Mouse (Mus musculus): Measurements from ENCODE around the gene Dnah7c. TPM values are rescaled to one million over a fixed set of nuclear protein-coding genes. Genes with fewer than 3 reads are reported as not detected.

The Dnah7c gene
- polyA plus RNA-seq, 1 experiment from 2014 or later, result 0.14 TPM

DNA sequence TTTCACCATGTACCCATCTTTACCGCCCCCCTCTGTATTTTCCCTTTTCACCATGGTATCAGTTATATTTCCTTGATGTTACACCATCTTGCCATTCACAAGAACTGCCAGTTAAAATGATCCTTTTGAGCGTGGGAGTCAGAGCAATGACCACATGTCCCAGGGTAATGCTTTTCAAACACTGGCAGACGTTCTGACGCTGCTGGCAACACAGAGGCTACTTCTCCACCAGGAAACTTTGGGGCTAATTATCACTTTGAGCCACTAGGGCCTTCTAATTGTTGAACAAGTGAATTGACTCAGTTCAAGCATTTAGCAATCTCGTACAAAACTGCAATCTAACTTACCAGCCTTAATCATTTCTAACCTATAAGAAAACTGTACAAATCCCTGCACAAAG is 419.8 kb downstream of the Dnah7c start:
- no peak overlapping the region for H3K4me2 ChIP-seq (ENCODE audit: low read depth, low read length)
- no peak for ATAC-seq (ENCODE audit: low read depth)
- H3K36me3 ChIP-seq (ENCODE audit: control insufficient read depth, insufficient read depth, low read length), result no peaks in the 10 kb centered on the region
- H3K9me3 ChIP-seq (ENCODE audit: control insufficient read depth, low read length), result no peaks in the 10 kb centered on the region
- no peak overlapping the region for H3K27ac ChIP-seq (ENCODE audit: low read length)
- no peaks in the 10 kb centered on the region for H3K27me3 ChIP-seq (ENCODE audit: control insufficient read depth, insufficient read depth, low read depth, low read length)
- H3K9ac ChIP-seq (ENCODE audit: low read length), result no peak overlapping the region
- H3K4me1 ChIP-seq (replicated peaks; ENCODE audit: control insufficient read depth, insufficient read depth, low read length), result no peaks in the 10 kb centered on the region
- 64% methylated on average over 5 of the region's 5 CpGs for WGBS
- H3K4me3 ChIP-seq (ENCODE audit: low read length), result no peak overlapping the region

DNA sequence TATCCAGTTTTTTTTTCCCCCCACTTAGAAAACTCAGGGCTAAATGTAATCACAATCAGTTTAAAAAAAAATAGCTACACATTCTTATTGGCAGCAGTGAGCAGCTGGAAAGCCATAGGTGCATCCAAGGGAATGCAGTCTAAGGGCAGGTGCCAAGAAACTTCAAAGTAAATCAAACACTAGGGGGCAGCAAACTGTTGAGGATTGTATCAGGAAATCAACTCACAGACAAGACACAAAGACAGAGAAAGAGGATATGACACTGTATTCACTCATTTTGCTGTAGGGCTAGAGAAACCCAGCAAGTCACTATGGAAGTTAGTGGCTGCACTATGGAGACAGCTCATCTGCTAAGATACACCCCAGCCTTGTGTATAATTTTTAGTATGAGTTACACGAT is 424.4 kb downstream of the Dnah7c start:
- H3K4me3 ChIP-seq (ENCODE audit: low read length), result no peak overlapping the region
- no peak overlapping the region for H3K27ac ChIP-seq (ENCODE audit: low read length)
- 30% methylated on average over 1 of the region's 1 CpGs for WGBS
- H3K27me3 ChIP-seq (ENCODE audit: control insufficient read depth, insufficient read depth, low read depth, low read length), result no peaks in the 10 kb centered on the region
- H3K36me3 ChIP-seq (ENCODE audit: control insufficient read depth, insufficient read depth, low read length), result no peaks in the 10 kb centered on the region
- no peak overlapping the region for H3K4me2 ChIP-seq (ENCODE audit: low read depth, low read length)
- no peaks in the 10 kb centered on the region for H3K9me3 ChIP-seq (ENCODE audit: control insufficient read depth, low read length)
- H3K4me1 ChIP-seq (replicated peaks; ENCODE audit: control insufficient read depth, insufficient read depth, low read length), result peaks cover 11% of the 10 kb centered on the region
- H3K9ac ChIP-seq (ENCODE audit: low read length), result no peak overlapping the region
- no peak for ATAC-seq (ENCODE audit: low read depth)

DNA sequence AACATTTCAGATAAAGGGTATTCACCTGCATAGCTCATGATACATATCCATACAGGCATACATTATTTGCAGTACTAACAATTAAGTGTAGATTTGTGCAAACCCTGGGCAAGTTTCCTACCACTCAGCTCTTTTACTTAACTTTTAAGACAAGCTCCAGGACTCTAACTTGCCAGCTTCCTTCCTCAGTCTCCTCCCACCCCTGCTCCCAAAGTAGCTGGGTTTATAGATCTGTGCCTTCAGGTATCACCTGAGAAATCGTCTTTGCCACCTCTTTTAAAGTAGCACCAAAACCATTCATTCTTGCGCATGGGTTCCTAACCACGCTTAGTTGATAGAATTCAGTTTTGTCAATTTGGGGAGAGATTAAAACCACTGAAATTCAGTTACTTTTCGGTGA is 426.2 kb downstream of the Dnah7c start:
- peak overlapping the region; percentile 46 for H3K4me2 ChIP-seq (ENCODE audit: low read depth, low read length)
- H3K4me1 ChIP-seq (replicated peaks; ENCODE audit: control insufficient read depth, insufficient read depth, low read length), result peaks cover 12% of the 10 kb centered on the region
- peak overlapping the region; percentile 39; the same call in 1 of the 2 replicates for H3K9ac ChIP-seq (ENCODE audit: low read length)
- H3K27me3 ChIP-seq (ENCODE audit: control insufficient read depth, insufficient read depth, low read depth, low read length), result no peaks in the 10 kb centered on the region
- ATAC-seq (ENCODE audit: low read depth), result no peak
- no peaks in the 10 kb centered on the region for H3K9me3 ChIP-seq (ENCODE audit: control insufficient read depth, low read length)
- 41% methylated on average over 4 of the region's 4 CpGs for WGBS
- peak overlapping the region; percentile 16 for H3K4me3 ChIP-seq (ENCODE audit: low read length)
- peak overlapping the region; percentile 41; the same call in 1 of the 2 replicates for H3K27ac ChIP-seq (ENCODE audit: low read length)
- no peaks in the 10 kb centered on the region for H3K36me3 ChIP-seq (ENCODE audit: control insufficient read depth, insufficient read depth, low read length)

DNA sequence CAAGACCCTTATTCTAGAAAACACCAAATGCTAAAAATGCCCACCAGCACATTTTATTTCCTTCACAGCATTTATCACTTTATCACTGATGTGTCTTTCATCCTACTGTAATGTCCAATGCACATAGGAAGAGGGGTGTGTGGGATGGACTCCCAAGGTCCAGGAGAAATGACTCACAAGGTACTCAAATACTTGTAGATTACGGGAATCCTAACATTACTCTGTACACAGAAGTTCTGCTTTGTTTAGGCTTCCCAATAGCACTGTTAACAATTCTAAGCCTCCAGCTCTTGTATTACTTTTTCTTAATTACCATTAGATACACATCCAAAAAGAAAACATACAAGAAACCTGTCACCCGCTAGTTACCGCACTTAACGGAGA is 426.8 kb downstream of the Dnah7c start:
- no peaks in the 10 kb centered on the region for H3K36me3 ChIP-seq (ENCODE audit: control insufficient read depth, insufficient read depth, low read length)
- H3K9ac ChIP-seq (ENCODE audit: low read length), result peak overlapping the region; percentile 99
- peak overlapping the region; percentile 100 for H3K27ac ChIP-seq (ENCODE audit: low read length)
- peak overlapping the region; percentile 79 for H3K4me2 ChIP-seq (ENCODE audit: low read depth, low read length)
- H3K4me3 ChIP-seq (ENCODE audit: low read length), result peak overlapping the region; percentile 93
- WGBS, result 2% methylated on average over 4 of the region's 4 CpGs
- no peak for ATAC-seq (ENCODE audit: low read depth)
- H3K27me3 ChIP-seq (ENCODE audit: control insufficient read depth, insufficient read depth, low read depth, low read length), result no peaks in the 10 kb centered on the region
- H3K4me1 ChIP-seq (replicated peaks; ENCODE audit: control insufficient read depth, insufficient read depth, low read length), result peaks cover 12% of the 10 kb centered on the region
- H3K9me3 ChIP-seq (ENCODE audit: control insufficient read depth, low read length), result no peaks in the 10 kb centered on the region

DNA sequence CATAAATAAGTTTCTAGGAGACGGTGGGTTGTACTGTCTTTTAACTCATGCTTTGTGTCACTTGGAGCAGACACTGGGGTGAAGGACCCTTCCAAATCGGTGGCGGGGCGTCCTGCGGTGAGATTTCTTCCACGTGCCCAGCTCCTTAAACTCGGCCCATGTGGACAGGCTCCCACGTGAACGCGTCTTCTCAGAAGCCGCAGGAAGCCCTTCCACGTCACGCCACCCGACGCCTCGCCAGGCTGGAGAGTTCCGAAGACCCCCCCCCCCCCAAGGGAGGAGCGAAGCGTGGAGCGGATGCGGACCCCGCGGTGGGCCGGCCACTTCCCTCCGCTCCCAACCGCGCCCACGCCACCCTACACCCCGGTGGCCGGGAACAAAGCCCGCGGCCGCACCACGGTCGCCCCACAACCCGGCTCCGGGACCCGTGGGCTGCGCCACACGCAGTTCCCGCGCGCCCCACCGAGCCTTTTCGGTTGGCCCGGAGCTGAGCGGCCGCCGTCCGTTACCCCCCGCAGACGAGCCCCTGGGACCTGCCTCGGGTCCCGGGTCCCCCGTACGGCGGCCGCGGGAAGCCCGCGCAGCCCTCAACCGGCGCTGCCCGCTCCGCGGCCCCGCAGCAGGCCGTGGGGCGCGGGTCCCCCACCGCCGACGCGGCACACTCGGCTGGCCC is 427.3 kb downstream of the Dnah7c start:
- Histone ChIP-seq H3K4me2 (ENCODE audit: low read depth, low read length) (peak overlapping the region; percentile 79), H3K9me3 (ENCODE audit: control insufficient read depth, low read length) (no peaks in the 10 kb centered on the region), H3K4me1 (replicated peaks; ENCODE audit: control insufficient read depth, insufficient read depth, low read length) (peaks cover 12% of the 10 kb centered on the region), H3K27ac (ENCODE audit: low read length) (peak overlapping the region; percentile 100), H3K9ac (ENCODE audit: low read length) (peak overlapping the region; percentile 99), H3K27me3 (ENCODE audit: control insufficient read depth, insufficient read depth, low read depth, low read length) (no peaks in the 10 kb centered on the region), H3K36me3 (ENCODE audit: control insufficient read depth, insufficient read depth, low read length) (no peaks in the 10 kb centered on the region), H3K4me3 (ENCODE audit: low read length) (peak overlapping the region; percentile 93)
- under 1% methylated on average over 30 of the region's 75 CpGs for WGBS
- peak; percentile 67 for ATAC-seq (ENCODE audit: low read depth)

DNA sequence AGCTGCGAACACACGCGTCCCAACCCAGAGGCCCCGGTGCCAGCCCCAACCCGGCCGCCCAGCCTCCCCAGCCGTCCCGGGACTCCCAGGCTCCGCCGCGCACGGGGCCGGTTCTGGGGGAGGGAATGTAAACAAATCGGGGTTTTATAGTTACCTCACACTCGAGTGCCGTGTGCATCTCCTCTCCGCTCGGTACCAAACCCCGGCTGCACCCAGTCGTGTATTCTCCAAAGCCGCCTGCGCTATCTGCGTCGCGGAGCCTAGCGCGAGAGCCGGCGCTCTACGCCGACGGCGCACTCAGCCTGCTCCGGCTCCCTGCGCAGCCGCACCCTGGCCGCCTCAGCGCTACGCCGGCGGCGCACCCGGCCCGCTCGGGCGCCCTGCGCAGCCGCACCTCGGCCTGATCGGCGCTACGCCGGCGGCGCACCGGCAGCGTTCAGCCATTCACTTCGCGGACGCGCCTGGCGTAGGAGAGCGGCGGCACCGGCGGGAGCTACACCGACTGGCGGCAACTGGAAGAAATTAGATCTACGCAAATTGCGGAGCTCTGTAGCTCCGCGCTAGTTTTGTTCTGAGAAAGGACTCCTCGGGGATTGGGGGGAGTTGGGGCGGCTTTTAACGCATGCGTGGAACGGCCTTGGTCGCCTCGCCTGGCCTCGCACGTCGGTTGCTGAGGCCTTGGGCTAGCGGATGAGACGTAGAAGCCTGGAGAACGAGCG is 428.1 kb downstream of the Dnah7c start:
- peak overlapping the region; percentile 100 for H3K27ac ChIP-seq (ENCODE audit: low read length)
- peak overlapping the region; percentile 93 for H3K4me3 ChIP-seq (ENCODE audit: low read length)
- WGBS, result under 1% methylated on average over 85 of the region's 86 CpGs
- H3K4me2 ChIP-seq (ENCODE audit: low read depth, low read length), result peak overlapping the region; percentile 79
- peak overlapping the region; percentile 99 for H3K9ac ChIP-seq (ENCODE audit: low read length)
- ATAC-seq (ENCODE audit: low read depth), result peak; percentile 94
- H3K27me3 ChIP-seq (ENCODE audit: control insufficient read depth, insufficient read depth, low read depth, low read length), result no peaks in the 10 kb centered on the region
- H3K36me3 ChIP-seq (ENCODE audit: control insufficient read depth, insufficient read depth, low read length), result no peaks in the 10 kb centered on the region
- H3K4me1 ChIP-seq (replicated peaks; ENCODE audit: control insufficient read depth, insufficient read depth, low read length), result peaks cover 12% of the 10 kb centered on the region
- H3K9me3 ChIP-seq (ENCODE audit: control insufficient read depth, low read length), result no peaks in the 10 kb centered on the region

DNA sequence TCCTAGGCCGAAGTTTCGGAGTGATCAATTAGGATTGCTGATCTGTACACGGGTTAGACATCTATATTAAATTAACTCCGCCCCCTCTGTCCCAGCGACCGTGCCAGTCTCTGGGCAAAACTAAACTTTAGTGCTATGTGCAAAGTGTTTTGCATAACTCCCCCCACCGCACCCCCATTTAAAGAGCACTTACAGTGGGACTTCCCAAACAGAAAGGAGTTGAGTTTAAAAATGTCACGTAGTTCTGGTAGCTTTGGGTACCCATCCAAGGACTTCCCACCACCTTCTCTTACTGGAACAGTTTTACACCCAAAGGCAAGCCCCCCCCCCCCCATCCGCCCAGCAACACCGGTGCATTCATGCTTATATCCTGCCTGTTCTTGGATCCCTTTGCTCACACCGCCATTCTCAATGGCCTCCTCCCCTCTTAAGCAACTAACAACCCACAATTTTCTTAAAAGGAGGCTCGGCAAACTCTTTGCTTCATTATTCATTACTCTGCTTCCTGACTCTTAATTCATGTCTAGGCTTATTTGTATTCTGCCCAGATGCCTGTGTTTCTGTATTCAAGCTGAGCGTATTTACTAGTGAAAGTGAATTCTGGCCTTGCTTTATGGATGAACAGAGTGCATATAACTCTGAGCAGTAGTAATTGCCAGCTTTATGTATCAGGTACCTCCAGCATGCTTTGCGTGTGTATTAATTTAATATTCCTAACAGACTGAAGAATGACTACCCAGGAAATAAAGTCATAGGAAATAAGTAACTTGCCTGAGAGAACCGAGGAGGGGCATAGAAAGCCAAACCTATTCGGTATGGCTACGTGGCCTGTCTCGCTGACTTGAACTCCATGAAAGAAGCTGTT is 428.9 kb downstream of the Dnah7c start:
- H3K4me3 ChIP-seq (ENCODE audit: low read length), result peak overlapping the region; percentile 93
- ATAC-seq (ENCODE audit: low read depth), result peak; percentile 66; the same call in 1 of the 2 replicates
- H3K27me3 ChIP-seq (ENCODE audit: control insufficient read depth, insufficient read depth, low read depth, low read length), result no peaks in the 10 kb centered on the region
- H3K9ac ChIP-seq (ENCODE audit: low read length), result peak overlapping the region; percentile 99
- H3K36me3 ChIP-seq (ENCODE audit: control insufficient read depth, insufficient read depth, low read length), result no peaks in the 10 kb centered on the region
- peak overlapping the region; percentile 79 for H3K4me2 ChIP-seq (ENCODE audit: low read depth, low read length)
- no peaks in the 10 kb centered on the region for H3K9me3 ChIP-seq (ENCODE audit: control insufficient read depth, low read length)
- 26% methylated on average over 18 of the region's 18 CpGs for WGBS
- H3K4me1 ChIP-seq (replicated peaks; ENCODE audit: control insufficient read depth, insufficient read depth, low read length), result peaks cover 12% of the 10 kb centered on the region
- peak overlapping the region; percentile 100 for H3K27ac ChIP-seq (ENCODE audit: low read length)

DNA sequence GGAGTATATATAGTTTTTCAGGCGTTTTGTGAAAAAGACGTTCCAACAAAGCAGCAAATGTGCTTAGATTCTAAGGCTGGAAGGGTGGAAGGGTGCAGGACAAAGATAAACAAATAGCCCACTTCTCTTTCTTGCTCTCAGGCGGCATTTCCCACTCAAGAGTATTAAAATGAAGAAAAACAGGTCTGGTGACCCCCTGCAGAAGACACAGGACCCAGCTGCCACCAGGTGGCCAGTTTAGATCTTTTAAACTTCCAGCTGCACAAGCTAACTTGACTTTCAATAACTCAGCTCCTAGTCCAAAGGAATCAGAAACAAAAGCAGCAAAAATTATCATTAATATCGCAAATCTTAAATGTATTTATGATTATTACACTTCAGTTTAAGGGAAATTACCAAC is 431.1 kb downstream of the Dnah7c start:
- Histone ChIP-seq H3K4me1 (replicated peaks; ENCODE audit: control insufficient read depth, insufficient read depth, low read length) (peaks cover 11% of the 10 kb centered on the region), H3K4me2 (ENCODE audit: low read depth, low read length) (no peak overlapping the region), H3K9ac (ENCODE audit: low read length) (no peak overlapping the region), H3K4me3 (ENCODE audit: low read length) (no peak overlapping the region), H3K9me3 (ENCODE audit: control insufficient read depth, low read length) (no peaks in the 10 kb centered on the region), H3K27me3 (ENCODE audit: control insufficient read depth, insufficient read depth, low read depth, low read length) (no peaks in the 10 kb centered on the region), H3K27ac (ENCODE audit: low read length) (peak overlapping the region; percentile 55), H3K36me3 (ENCODE audit: control insufficient read depth, insufficient read depth, low read length) (no peaks in the 10 kb centered on the region)
- WGBS, result 40% methylated on average over 4 of the region's 4 CpGs
- ATAC-seq (ENCODE audit: low read depth), result no peak
